Mouse (Mus musculus): Measurements from ENCODE around the gene Cog7. TPM values are rescaled to one million over a fixed set of nuclear protein-coding genes. Genes with fewer than 3 reads are reported as not detected.

The Cog7 gene
- polyA plus RNA-seq, 1 experiment from 2014 or later, result 13.9 TPM

GRCm38 (mm10) chr7:121873998-121874397 is 107.5 kb downstream of the Cog7 start:
- no peak overlapping the region for H3K4me2 ChIP-seq (ENCODE audit: low read depth, low read length)
- H3K27ac ChIP-seq (replicated peaks; ENCODE audit: low read depth, low read length), result no peak overlapping the region
- ATAC-seq (replicated peaks; ENCODE audit: insufficient number of reproducible peaks, low FRiP score, low TSS enrichment, low read depth) (no peak), DNase-seq (ENCODE audit: low spot score) (no peak)
- no peaks in the 10 kb centered on the region for H3K36me3 ChIP-seq (replicated peaks; ENCODE audit: control insufficient read depth, insufficient read depth, low read depth, low read length)
- no peak overlapping the region for H3K9ac ChIP-seq (replicated peaks; ENCODE audit: low read length)
- no peaks in the 10 kb centered on the region for H3K9me3 ChIP-seq (replicated peaks; ENCODE audit: control insufficient read depth, low read length)
- no peaks in the 10 kb centered on the region for H3K27me3 ChIP-seq (ENCODE audit: control insufficient read depth, insufficient read depth, low read length)
- 45% methylated on average over 3 of the region's 3 CpGs for WGBS
- no peak overlapping the region for H3K4me3 ChIP-seq (ENCODE audit: low read depth, low read length)
- no peaks in the 10 kb centered on the region for H3K4me1 ChIP-seq (ENCODE audit: control insufficient read depth, insufficient read depth, low read length)

GRCm38 (mm10) chr7:121871631-121872030 is 109.9 kb downstream of the Cog7 start:
- H3K27ac ChIP-seq (replicated peaks; ENCODE audit: low read depth, low read length), result no peak overlapping the region
- no peak overlapping the region for H3K4me3 ChIP-seq (ENCODE audit: low read depth, low read length)
- ATAC-seq (replicated peaks; ENCODE audit: insufficient number of reproducible peaks, low FRiP score, low TSS enrichment, low read depth), result no peak
- DNase-seq (ENCODE audit: low spot score), result no peak
- no peaks in the 10 kb centered on the region for H3K36me3 ChIP-seq (replicated peaks; ENCODE audit: control insufficient read depth, insufficient read depth, low read depth, low read length)
- H3K4me2 ChIP-seq (ENCODE audit: low read depth, low read length), result no peak overlapping the region
- no peaks in the 10 kb centered on the region for H3K27me3 ChIP-seq (ENCODE audit: control insufficient read depth, insufficient read depth, low read length)
- 69% methylated on average over 2 of the region's 3 CpGs for WGBS
- H3K9ac ChIP-seq (replicated peaks; ENCODE audit: low read length), result no peak overlapping the region
- H3K9me3 ChIP-seq (replicated peaks; ENCODE audit: control insufficient read depth, low read length), result no peaks in the 10 kb centered on the region
- no peaks in the 10 kb centered on the region for H3K4me1 ChIP-seq (ENCODE audit: control insufficient read depth, insufficient read depth, low read length)

- 3% methylated on average over 38 of the region's 42 CpGs for WGBS
- Histone ChIP-seq H3K4me3 (ENCODE audit: low read depth, low read length) (peak within 1 kb of the TSS; percentile 29), H3K36me3 (replicated peaks; ENCODE audit: control insufficient read depth, insufficient read depth, low read depth, low read length) (no peaks in the 10 kb centered on the region), H3K27me3 (ENCODE audit: control insufficient read depth, insufficient read depth, low read length) (peaks cover 18% of the 10 kb centered on the region), H3K27ac (replicated peaks; ENCODE audit: low read depth, low read length) (no peak within 1 kb of the TSS), H3K9me3 (replicated peaks; ENCODE audit: control insufficient read depth, low read length) (no peaks in the 10 kb centered on the region), H3K4me1 (ENCODE audit: control insufficient read depth, insufficient read depth, low read length) (no peaks in the 10 kb centered on the region), H3K4me2 (ENCODE audit: low read depth, low read length) (peak within 1 kb of the TSS; percentile 58), H3K9ac (replicated peaks; ENCODE audit: low read length) (no peak within 1 kb of the TSS)
- ATAC-seq (replicated peaks; ENCODE audit: insufficient number of reproducible peaks, low FRiP score, low TSS enrichment, low read depth) (0 out of 2 replicates have a peak, but pooled peaks have one; percentile 39), DNase-seq (ENCODE audit: low spot score) (no peak)
Observed at GRCm38 (mm10) chr7:121864858-121865585, 116.5 kb downstream of the Cog7 start, which contains the start of gene Scnn1b. Gene Scnn1b (plus strand): TSS chr7:121865038.

GRCm38 (mm10) chr7:121858939-121859338 is 122.6 kb downstream of the Cog7 start:
- 82% methylated on average over 8 of the region's 8 CpGs for WGBS
- no peak overlapping the region for H3K9ac ChIP-seq (replicated peaks; ENCODE audit: low read length)
- peaks cover under 1% of the 10 kb centered on the region; the same call in 1 of the 2 replicates for H3K27me3 ChIP-seq (ENCODE audit: control insufficient read depth, insufficient read depth, low read length)
- no peak for DNase-seq (ENCODE audit: low spot score)
- no peak overlapping the region for H3K27ac ChIP-seq (replicated peaks; ENCODE audit: low read depth, low read length)
- ATAC-seq (replicated peaks; ENCODE audit: insufficient number of reproducible peaks, low FRiP score, low TSS enrichment, low read depth), result no peak
- H3K9me3 ChIP-seq (replicated peaks; ENCODE audit: control insufficient read depth, low read length), result no peaks in the 10 kb centered on the region
- H3K4me3 ChIP-seq (ENCODE audit: low read depth, low read length), result no peak overlapping the region
- no peaks in the 10 kb centered on the region for H3K4me1 ChIP-seq (ENCODE audit: control insufficient read depth, insufficient read depth, low read length)
- H3K36me3 ChIP-seq (replicated peaks; ENCODE audit: control insufficient read depth, insufficient read depth, low read depth, low read length), result no peaks in the 10 kb centered on the region
- no peak overlapping the region for H3K4me2 ChIP-seq (ENCODE audit: low read depth, low read length)

GRCm38 (mm10) chr7:121857177-121857884 is 124.2 kb downstream of the Cog7 start:
- no peaks in the 10 kb centered on the region for H3K9me3 ChIP-seq (replicated peaks; ENCODE audit: control insufficient read depth, low read length)
- H3K27ac ChIP-seq (replicated peaks; ENCODE audit: low read depth, low read length), result no peak overlapping the region
- WGBS, result 94% methylated on average over 11 of the region's 11 CpGs
- H3K27me3 ChIP-seq (ENCODE audit: control insufficient read depth, insufficient read depth, low read length), result no peaks in the 10 kb centered on the region
- no peaks in the 10 kb centered on the region for H3K36me3 ChIP-seq (replicated peaks; ENCODE audit: control insufficient read depth, insufficient read depth, low read depth, low read length)
- DNase-seq (ENCODE audit: low spot score) (no peak), ATAC-seq (replicated peaks; ENCODE audit: insufficient number of reproducible peaks, low FRiP score, low TSS enrichment, low read depth) (no peak)
- no peak overlapping the region for H3K4me3 ChIP-seq (ENCODE audit: low read depth, low read length)
- H3K4me1 ChIP-seq (ENCODE audit: control insufficient read depth, insufficient read depth, low read length), result no peaks in the 10 kb centered on the region
- no peak overlapping the region for H3K4me2 ChIP-seq (ENCODE audit: low read depth, low read length)
- no peak overlapping the region for H3K9ac ChIP-seq (replicated peaks; ENCODE audit: low read length)

- Histone ChIP-seq H3K9ac (replicated peaks; ENCODE audit: low read length) (no peak overlapping the region), H3K4me1 (ENCODE audit: control insufficient read depth, insufficient read depth, low read length) (no peaks in the 10 kb centered on the region), H3K27ac (replicated peaks; ENCODE audit: low read depth, low read length) (no peak overlapping the region), H3K9me3 (replicated peaks; ENCODE audit: control insufficient read depth, low read length) (no peaks in the 10 kb centered on the region), H3K4me2 (ENCODE audit: low read depth, low read length) (no peak overlapping the region), H3K36me3 (replicated peaks; ENCODE audit: control insufficient read depth, insufficient read depth, low read depth, low read length) (no peaks in the 10 kb centered on the region), H3K27me3 (ENCODE audit: control insufficient read depth, insufficient read depth, low read length) (no peaks in the 10 kb centered on the region), H3K4me3 (ENCODE audit: low read depth, low read length) (no peak overlapping the region)
- DNase-seq (ENCODE audit: low spot score) (no peak), ATAC-seq (replicated peaks; ENCODE audit: insufficient number of reproducible peaks, low FRiP score, low TSS enrichment, low read depth) (no peak)
- WGBS, result 86% methylated on average over 8 of the region's 9 CpGs
Observed at GRCm38 (mm10) chr7:121848537-121849168, 132.9 kb downstream of the Cog7 start.

- no peak overlapping the region for H3K4me2 ChIP-seq (ENCODE audit: low read depth, low read length)
- H3K27me3 ChIP-seq (ENCODE audit: control insufficient read depth, insufficient read depth, low read length), result no peaks in the 10 kb centered on the region
- no peak overlapping the region for H3K4me3 ChIP-seq (ENCODE audit: low read depth, low read length)
- H3K27ac ChIP-seq (replicated peaks; ENCODE audit: low read depth, low read length), result no peak overlapping the region
- no peaks in the 10 kb centered on the region for H3K4me1 ChIP-seq (ENCODE audit: control insufficient read depth, insufficient read depth, low read length)
- no peak overlapping the region for H3K9ac ChIP-seq (replicated peaks; ENCODE audit: low read length)
- no peaks in the 10 kb centered on the region for H3K9me3 ChIP-seq (replicated peaks; ENCODE audit: control insufficient read depth, low read length)
- DNase-seq (ENCODE audit: low spot score), result no peak
- WGBS, result 74% methylated on average over 6 of the region's 6 CpGs
- no peak for ATAC-seq (replicated peaks; ENCODE audit: insufficient number of reproducible peaks, low FRiP score, low TSS enrichment, low read depth)
- no peaks in the 10 kb centered on the region for H3K36me3 ChIP-seq (replicated peaks; ENCODE audit: control insufficient read depth, insufficient read depth, low read depth, low read length)
Observed at GRCm38 (mm10) chr7:121845964-121846363, 135.5 kb downstream of the Cog7 start.

- no peaks in the 10 kb centered on the region for H3K9me3 ChIP-seq (replicated peaks; ENCODE audit: control insufficient read depth, low read length)
- WGBS, result 80% methylated on average over 6 of the region's 6 CpGs
- H3K9ac ChIP-seq (replicated peaks; ENCODE audit: low read length), result no peak overlapping the region
- H3K27me3 ChIP-seq (ENCODE audit: control insufficient read depth, insufficient read depth, low read length), result no peaks in the 10 kb centered on the region
- no peaks in the 10 kb centered on the region for H3K4me1 ChIP-seq (ENCODE audit: control insufficient read depth, insufficient read depth, low read length)
- no peaks in the 10 kb centered on the region for H3K36me3 ChIP-seq (replicated peaks; ENCODE audit: control insufficient read depth, insufficient read depth, low read depth, low read length)
- H3K4me3 ChIP-seq (ENCODE audit: low read depth, low read length), result no peak overlapping the region
- DNase-seq (ENCODE audit: low spot score) (no peak), ATAC-seq (replicated peaks; ENCODE audit: insufficient number of reproducible peaks, low FRiP score, low TSS enrichment, low read depth) (no peak)
- no peak overlapping the region for H3K27ac ChIP-seq (replicated peaks; ENCODE audit: low read depth, low read length)
- H3K4me2 ChIP-seq (ENCODE audit: low read depth, low read length), result no peak overlapping the region
Observed at GRCm38 (mm10) chr7:121842234-121842633, 139.3 kb downstream of the Cog7 start.

Data from embryonic facial prominence, embryonic 11.5 days (tissue).